Mouse (Mus musculus) common myeloid progenitor, adult 5-6 weeks (primary cell): Measurements from ENCODE around the gene Wnt6. TPM values are rescaled to one million over a fixed set of nuclear protein-coding genes. Genes with fewer than 3 reads are reported as not detected.

Experiments
- ATAC-seq: replicated peaks from 2 replicates; pipeline ENCODE4 v1.8.0; 2016; ENCODE audit warnings: low read depth, mild to moderate bottlenecking, moderate TSS enrichment, inconsistent platforms; ENCODE audit not compliant: poor library complexity, severe bottlenecking
- total RNA-seq: library from RNA; stranded (forward); fragments of 200-1000, 187-1606 nt; gene quantifications from 2 replicates; pipeline ENCODE4 v1.2.3, GENCODE M21; 2017

Gene Wnt6
- total RNA-seq, 1 experiment from 2014 or later, result not detected

DNA sequence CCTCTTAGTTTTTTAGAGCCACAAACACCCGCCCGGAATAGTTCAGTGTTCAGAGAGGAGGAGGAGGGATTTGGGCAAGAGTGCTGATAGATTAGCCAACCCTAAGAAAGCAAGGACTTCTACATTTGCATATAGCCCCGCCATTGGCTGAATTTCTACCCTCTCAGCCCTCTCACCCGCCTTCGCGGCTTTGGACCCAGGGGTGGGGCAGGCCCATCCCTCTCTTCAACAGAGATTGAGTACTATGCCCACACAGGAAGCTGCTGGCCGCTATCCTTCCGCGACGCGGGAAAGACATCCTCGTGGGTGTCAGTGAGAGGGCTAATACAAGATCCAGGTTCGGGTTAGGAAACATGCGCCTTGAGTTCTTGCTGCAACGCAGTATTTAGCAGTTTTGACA lies 1.4 kb downstream of the Wnt6 start:
- ATAC-seq, result peak; percentile 94

DNA sequence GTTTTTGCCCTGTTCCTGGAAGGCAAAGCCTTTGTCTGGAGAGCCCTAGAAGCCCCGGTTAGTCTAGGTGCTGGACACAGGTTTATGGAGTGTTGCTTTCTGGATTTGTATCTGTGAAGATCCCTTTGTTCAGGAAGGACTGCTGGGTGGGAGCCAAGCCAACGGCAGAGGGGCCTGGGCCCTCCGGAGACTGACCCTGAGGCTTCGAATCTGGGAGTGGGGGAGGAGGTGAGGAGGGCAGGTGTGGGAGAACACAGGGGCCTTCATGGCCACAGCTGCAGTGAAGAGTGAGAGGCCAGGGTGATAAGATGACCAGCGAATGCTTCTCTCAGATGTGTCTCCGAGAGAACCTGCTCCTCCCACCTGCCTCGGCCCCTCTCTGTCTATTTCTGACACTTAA lies 2.4 kb downstream of the Wnt6 start:
- ATAC-seq, result no peak

DNA sequence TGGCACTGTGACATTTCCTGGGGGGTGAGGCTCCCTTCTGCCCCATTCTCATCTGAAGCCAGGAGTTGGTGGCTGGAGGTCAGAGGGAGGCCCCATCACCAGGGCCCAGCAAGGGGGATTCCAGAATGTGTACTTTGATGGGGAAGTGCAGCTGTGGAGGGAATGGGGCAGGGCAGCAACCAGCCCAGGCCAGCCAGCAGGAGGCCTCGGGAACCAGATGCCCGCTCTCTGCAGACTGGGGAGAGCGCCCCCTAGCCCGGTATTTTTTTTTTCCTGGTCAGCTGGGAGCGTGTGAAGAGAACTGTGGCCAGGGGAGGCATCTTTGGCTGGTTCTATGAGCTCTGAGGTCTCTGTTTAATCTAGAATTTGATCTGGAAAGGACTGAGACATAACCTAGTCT lies 4.1 kb downstream of the Wnt6 start:
- peak; percentile 26; the same call in 1 of the 2 replicates for ATAC-seq

DNA sequence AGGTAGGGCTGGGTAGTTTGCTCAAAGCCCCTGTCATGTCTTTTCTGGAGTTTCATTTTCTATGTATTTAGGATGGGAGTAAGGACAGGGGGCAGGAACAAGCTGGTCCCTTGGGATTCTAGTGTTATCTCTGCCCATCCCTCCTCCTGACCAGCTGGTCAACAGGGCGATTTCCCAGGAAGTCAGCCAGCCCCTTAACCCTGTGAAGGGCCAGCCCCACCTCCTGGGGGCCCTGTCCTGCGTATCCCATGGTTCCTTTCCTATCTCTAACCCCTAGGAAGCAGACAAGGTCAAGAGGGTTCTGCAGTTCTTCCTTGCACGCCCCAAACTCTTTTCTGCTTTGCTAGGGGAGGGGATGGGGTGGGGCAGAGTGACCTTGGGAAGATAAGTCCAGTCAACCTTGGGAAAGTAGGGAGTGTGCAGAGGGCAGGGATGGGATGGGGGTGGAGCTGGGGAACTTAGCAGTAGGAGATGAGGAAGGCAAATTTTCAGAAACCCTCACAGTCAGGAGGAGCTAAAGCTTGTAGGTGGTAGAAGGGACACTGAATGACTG lies 7.3 kb downstream of the Wnt6 start:
- no peak for ATAC-seq

DNA sequence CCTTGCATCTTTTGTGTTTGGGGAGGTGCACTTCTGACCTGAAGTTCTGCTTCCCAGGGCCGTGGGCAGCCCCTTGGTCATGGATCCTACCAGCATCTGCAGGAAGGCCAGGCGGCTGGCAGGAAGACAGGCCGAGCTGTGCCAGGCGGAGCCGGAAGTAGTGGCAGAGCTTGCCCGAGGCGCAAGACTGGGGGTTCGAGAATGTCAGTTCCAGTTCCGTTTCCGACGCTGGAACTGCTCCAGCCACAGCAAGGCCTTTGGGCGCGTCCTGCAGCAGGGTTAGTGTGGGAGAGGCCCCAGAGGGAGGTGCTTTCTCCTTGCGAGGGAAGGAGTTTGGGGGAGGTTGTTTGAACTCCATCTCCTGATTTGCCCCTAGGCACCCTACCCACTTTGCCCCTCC lies 10.4 kb downstream of the Wnt6 start:
- ATAC-seq, result peak; percentile 78

DNA sequence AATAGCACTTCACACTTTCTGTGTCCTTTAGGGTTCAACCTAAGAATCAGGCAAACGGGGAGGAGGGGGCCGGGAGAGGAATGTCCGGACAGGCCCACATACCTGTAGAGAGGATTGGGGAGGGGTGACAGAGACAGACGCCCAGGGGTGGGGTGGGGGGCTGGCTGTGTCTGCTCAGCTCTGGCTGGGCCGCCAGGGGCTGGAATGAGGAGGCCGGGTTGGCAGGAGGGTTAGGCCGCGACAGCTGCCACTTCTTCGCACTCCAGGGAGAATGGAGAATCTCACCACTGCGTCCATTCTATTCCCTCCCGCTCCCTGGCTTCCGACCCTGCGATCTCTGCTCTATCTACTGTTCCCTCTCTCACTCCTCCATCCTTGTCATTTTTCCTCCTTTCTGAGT lies 11.9 kb downstream of the Wnt6 start:
- ATAC-seq, result no peak

DNA sequence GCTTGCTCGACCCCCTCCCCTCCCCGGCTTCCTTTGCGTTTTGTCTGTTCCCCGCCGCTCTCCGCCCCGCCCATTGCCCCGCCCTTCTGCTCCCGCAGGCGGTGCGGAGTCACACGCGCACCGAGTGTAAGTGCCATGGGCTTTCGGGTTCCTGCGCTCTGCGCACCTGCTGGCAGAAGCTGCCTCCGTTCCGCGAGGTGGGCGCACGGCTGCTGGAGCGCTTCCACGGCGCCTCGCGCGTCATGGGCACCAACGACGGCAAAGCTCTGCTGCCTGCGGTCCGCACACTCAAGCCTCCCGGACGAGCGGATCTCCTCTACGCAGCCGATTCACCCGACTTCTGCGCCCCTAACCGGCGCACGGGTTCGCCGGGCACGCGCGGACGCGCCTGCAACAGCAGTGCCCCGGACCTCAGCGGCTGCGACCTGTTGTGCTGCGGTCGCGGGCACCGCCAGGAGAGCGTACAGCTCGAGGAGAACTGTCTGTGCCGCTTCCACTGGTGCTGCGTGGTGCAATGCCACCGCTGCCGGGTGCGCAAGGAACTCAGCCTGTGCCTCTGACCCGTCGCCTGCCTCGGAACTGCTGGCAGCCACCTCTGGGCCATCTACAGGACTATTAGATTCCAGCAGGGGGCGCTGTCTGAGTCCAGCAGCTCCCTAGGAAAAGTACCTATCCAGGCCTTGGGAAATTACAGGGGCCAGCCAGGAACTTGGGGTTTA lies 12.5 kb downstream of the Wnt6 start:
- peak; percentile 24 for ATAC-seq

DNA sequence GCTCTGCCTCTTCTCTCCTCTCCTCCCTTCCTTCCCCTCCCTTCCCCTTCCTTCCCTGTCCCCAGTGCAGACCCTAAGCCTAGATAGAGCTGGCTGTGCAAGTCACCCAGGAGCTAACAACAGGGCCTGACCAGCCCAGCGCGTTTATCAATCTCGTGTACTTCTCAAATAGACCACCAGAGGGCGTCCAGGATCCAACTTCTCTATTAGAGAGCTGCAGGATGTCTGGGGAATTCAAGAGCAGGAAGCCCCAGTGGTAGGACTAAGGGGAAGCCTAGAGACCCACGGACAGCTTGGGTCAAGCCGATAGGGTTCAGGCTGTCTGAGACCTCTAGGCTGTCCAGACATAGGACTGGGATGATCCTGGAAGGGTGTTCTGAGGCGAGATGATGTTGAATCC lies 16.2 kb downstream of the Wnt6 start:
- peak; percentile 78 for ATAC-seq

DNA sequence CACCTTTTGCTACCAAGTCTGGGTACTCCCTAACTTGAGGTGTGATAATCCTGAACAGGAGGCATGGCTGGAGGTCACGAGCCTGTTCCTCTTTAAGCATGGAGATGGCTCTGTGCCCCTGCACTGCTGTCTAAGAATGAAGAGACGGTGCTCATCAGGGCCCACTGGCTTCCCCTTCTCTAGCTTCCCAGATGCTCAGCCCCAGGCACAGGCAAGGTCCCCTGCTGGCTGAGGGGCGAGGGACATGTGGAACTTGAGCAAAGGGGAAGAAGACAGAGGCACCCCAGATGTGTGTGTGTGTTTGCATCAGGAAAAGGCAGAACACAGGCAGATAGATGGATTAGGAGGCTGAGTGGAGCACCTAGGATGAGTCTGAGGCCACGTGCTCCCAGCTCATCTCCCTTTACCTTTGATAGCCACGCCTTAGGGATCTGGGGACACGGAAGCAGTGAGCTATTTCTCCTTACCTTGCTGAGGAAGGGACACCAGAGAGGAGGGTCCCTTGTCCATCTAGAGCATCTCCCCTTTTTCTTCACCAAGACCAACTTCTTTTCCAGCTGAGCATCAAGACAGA lies 17.0 kb downstream of the Wnt6 start:
- ATAC-seq, result peak; percentile 53

DNA sequence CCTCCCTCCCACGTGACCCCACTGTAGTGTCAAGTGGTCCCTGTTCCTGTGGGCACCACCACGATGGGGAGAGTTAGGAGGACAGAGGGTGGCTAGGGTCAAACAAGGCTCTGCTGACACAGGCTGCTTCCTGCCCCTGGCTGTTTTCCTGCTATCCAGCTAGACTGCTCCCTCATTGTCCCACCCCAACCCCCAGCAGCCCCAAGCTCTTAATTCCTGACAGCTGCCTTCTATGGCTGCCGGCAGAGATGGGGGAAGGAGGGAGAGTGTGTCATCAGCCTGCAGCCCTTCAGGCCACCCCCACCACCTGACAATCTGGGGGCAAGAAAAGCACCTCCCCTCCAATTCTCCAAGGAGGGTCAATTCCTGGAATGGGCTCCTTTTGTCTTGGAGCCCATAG lies 18.4 kb downstream of the Wnt6 start:
- ATAC-seq, result no peak

DNA sequence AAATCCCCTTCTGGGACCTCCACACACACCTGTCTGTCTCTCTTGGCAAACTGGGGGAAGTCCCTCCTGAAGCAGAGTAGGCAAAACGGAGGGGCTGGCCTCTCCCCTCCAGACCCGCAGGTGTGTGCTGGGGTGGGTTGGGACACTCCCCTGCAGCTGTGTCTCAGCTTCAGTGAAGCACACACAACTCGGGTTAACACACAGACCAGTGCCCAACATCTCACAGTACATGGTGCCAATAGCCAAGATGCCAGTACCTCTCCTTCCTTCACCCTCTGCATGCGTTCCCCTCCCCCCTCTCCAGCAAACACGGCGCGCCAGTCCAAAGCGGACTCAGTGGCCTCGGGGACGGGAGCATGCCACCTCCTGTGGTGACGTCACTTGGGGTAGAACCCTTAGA lies 19.6 kb downstream of the Wnt6 start, which contains the start of gene Wnt10a:
Wnt10a (plus strand) TSS at position 268 of the 400 bp plus-strand sequence.
- no peak; the same call in 1 of the 2 replicates for ATAC-seq

DNA sequence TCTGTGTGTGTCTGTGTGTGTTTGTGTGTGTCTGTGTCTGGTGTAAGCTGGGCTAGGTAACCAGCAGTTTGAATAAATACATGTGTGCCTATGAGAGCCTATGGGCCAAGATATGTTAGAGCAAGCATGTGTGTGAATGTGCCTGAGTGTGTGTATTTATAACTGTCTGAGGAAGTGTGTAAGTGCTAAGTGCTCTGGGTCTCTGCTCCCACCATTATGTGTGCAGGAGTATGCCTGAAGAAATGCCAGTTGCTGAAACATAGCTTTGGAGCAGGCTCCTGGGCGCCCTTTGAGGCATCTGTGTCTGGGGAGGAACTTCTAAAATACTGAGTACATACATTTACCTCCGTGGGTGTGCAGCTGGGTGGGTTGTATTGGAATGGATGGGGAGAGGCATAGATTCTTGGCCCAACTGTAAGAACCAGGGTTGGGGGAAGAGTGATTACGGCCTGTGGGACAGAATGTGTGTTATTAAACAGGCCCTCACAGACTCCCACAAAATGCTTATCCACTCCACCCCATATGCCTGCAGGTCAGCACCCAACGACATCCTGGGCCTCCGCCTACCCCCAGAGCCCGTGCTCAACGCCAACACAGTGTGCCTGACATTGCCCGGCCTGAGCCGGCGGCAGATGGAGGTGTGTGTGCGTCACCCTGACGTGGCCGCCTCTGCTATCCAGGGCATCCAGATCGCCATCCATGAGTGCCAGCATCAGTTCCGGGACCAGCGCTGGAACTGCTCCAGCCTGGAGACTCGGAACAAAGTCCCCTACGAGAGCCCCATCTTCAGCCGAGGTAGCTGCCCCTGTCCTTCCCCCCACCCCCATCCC lies 21.4 kb downstream of the Wnt6 start:
- ATAC-seq, result no peak

DNA sequence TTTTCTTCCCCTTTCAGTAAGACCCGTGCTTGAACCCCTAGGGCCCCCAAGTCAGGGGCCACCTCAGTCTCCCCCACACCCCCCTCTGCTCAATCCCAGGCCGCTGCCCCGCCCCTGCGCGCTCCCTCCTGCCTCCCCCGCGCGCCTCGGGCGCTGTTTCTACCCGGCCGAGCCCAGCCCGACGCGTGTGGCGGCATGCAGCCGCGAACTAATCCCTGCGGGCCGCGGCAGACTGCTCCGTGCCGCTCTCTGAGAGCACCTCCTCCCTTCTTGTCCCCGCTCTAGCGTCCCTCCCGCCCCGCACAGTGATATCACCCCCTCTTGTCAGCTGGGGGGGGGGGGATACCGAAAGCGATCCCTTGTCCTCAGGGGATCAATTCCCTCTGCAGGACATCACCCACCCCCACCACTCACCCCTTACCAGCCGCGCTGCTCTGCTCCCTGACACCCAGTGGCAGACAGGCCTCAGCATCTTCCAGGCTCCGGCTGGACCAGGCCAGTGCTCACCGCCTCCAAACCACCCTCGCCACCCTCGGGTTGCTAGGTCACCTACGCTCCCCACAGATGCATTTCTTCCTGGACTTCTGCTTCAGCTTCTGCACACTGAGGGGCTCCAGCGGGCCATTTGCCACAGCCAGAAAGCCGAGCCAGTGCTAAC lies 22.9 kb downstream of the Wnt6 start:
- ATAC-seq, result peak; percentile 46

DNA sequence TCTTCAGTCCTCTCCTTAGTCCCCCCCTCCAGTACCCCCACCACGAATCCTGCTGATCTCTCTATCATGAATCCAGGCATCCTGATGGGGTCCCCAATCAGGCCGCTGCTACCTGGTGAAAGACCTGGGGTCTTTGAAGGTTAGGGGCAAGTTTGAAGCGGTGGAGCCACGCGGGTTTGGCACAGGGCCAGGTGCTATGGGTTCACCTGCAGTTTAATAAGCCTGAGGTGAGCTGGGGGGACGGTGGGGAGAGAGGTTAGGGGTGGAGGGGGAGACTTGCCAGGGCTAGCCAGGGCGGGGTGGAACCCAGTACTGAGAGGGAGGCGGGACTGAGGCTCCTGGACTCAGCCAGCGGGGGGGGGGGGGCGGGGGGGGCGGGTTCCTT lies 23.4 kb downstream of the Wnt6 start:
- ATAC-seq, result no peak

DNA sequence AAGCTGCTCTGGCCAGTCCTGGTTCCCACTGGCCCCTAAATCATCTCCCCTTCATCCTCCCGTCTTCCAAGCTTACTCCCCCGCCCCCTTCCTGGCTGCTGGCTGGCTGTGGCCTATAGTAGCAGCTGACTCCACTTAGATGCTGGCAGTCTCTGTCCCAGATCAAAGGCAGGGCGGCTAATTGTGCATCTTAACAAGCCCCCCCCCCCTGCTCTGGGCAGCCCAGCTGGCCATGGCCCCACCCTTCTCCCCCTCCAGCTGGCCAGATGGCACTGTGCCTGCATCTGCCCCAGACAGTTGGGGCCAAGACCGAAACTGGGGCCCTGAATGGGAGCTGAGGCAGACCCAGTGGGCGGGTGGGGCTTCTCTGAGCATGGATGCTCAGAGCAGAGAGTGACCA lies 25.8 kb downstream of the Wnt6 start:
- ATAC-seq, result no peak

DNA sequence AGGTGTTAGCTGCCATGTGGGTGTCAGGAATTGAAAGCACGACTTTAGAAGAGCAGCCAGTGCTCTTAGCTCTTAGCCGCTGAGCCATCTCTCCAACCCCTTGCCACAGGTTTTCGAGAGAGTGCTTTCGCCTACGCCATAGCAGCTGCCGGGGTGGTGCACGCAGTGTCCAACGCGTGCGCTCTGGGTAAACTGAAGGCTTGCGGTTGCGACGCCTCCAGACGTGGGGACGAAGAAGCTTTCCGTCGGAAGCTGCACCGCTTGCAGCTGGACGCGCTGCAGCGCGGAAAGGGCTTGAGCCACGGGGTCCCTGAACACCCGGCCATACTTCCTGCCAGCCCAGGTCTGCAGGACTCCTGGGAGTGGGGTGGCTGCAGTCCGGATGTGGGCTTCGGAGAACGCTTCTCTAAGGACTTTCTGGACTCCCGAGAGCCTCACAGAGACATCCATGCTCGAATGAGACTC lies 28.8 kb downstream of the Wnt6 start:
- peak; percentile 72 for ATAC-seq

DNA sequence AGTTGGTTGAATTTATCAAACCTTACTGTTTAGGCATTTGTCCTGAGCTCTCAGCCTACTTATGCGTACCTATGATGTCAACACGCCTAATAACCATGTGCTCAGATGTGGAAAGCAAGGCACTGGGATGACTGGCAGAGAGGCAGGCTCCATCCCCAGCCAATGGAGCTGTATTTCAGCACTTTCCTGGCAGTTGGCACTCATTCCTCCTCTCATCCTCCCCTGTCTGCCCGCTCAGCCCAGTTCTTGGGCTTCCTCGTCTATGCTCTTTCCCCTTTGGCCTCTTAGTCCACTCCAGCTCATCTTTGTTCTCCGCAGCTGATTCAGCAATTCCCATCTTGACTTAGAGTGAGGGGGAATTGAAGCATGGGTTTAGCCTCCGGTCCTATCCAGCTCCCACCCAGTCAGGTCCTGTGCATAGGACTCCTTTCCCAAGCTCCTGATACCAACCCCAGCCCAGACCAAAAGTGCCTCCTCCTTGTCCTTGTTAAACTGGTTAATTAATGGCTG lies 30.0 kb downstream of the Wnt6 start:
- no peak for ATAC-seq

DNA sequence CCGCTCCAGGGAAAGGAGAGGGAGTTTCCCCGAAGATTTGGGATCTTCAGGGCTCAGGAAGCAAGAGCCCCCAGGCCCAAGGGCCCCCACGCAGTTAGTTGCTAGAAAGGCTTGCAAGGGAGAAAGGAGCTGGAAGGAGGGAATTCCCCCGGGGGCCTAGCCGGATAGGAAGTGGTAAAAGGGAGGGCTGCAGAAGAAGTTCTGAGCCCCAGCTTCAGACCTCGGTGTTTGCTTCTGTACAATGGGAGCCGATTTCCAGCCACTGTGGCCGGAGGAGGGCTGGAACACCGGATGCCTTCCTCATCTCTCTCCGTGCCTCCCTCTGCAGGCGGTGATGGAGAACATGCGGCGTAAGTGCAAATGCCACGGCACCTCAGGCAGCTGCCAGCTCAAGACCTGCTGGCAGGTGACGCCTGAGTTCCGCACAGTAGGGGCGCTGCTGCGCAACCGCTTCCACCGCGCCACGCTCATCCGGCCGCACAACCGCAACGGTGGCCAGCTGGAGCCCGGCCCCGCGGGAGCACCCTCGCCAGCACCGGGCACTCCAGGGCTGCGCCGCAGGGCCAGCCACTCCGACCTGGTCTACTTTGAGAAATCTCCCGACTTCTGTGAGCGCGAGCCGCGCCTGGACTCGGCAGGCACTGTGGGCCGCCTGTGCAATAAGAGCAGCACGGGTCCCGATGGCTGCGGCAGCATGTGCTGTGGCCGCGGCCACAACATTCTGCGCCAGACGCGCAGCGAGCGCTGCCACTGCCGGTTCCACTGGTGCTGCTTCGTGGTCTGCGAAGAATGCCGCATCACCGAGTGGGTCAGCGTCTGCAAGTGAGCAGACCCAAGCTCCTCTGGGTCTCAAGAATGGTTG lies 31.3 kb downstream of the Wnt6 start:
- ATAC-seq, result peak; percentile 33; the same call in 1 of the 2 replicates
